Mouse (Mus musculus) cerebellum, postnatal 10 days (tissue): ENCODE results near the gene Tsga13.
A peak's percentile ranks its signal among the peaks of the same experiment; 100 is the strongest.

Experiments
- DNase-seq, 2 experiments: peaks; one replicate each; pipeline ENCODE4 v3.0.0; 2021; ENCODE audit warnings: mixed read lengths in 2 of 2

The Tsga13 gene

GRCm38 (mm10) chr6:30915473-30915872 is at the start of gene Tsga13:
TSS of gene Tsga13 (minus strand) at chr6:30915573.
- DNase-seq = no peak

GRCm38 (mm10) chr6:30958736-30959540 is 43.6 kb upstream of the Tsga13 start, which contains the start of gene Klf14:
TSS of gene Klf14 (minus strand) at chr6:30959078.
- peak; percentile 54 to 66 for DNase-seq

- peak; percentile 52 to 69 for DNase-seq
These were observed 42.7 kb upstream of the Tsga13 start for GRCm38 (mm10) chr6:30957784-30958735.

- DNase-seq = no peak
These were observed 23.9 kb upstream of the Tsga13 start for GRCm38 (mm10) chr6:30939264-30939663.

- peak; percentile 15 to 53 for DNase-seq
These were observed 7.4 kb upstream of the Tsga13 start for GRCm38 (mm10) chr6:30922821-30923220.

- peak; percentile 12 to 19 for DNase-seq
These were observed 6.5 kb upstream of the Tsga13 start for GRCm38 (mm10) chr6:30921826-30922225.

- peak; percentile 60 to 74 for DNase-seq
These were observed 5.7 kb upstream of the Tsga13 start for GRCm38 (mm10) chr6:30920834-30921675.

- no peak for DNase-seq
These were observed 7.4 kb downstream of the Tsga13 start for GRCm38 (mm10) chr6:30907970-30908369.

- no peak for DNase-seq
These were observed 10.5 kb downstream of the Tsga13 start for GRCm38 (mm10) chr6:30904911-30905310.

GRCm38 (mm10) chr6:30904033-30904432 is 11.3 kb downstream of the Tsga13 start:
- no peak for DNase-seq

- DNase-seq = no peak
These were observed 17.9 kb downstream of the Tsga13 start for GRCm38 (mm10) chr6:30897520-30897919.

GRCm38 (mm10) chr6:30896986-30897327 is 18.4 kb downstream of the Tsga13 start:
- DNase-seq = no peak

- DNase-seq = peak; percentile 96 to 97
These were observed 19.0 kb downstream of the Tsga13 start, which contains the start of gene Copg2 for GRCm38 (mm10) chr6:30896195-30896985. TSS of gene Copg2 (minus strand) at chr6:30896794.

GRCm38 (mm10) chr6:30895819-30896194 is 19.6 kb downstream of the Tsga13 start:
- peak; percentile 45 to 59 for DNase-seq

GRCm38 (mm10) chr6:30893081-30893480 is 22.3 kb downstream of the Tsga13 start:
- DNase-seq = no peak

GRCm38 (mm10) chr6:30891761-30892160 is 23.6 kb downstream of the Tsga13 start:
- no peak for DNase-seq

- DNase-seq = no peak
These were observed 30.5 kb downstream of the Tsga13 start for GRCm38 (mm10) chr6:30884856-30885255.

- peak; percentile 75 to 80 for DNase-seq
These were observed 31.9 kb downstream of the Tsga13 start for GRCm38 (mm10) chr6:30883491-30883890.

- DNase-seq = no peak
These were observed 38.7 kb downstream of the Tsga13 start for GRCm38 (mm10) chr6:30876661-30877060.

- no peak for DNase-seq
These were observed 48.9 kb downstream of the Tsga13 start for GRCm38 (mm10) chr6:30866501-30866900.

GRCm38 (mm10) chr6:30865031-30865678 is 50.2 kb downstream of the Tsga13 start:
- DNase-seq = no peak
